Mouse (Mus musculus) cerebellum, adult 11 months (tissue): ENCODE results near the gene Nipbl.

Experiments
- DNase-seq: peaks from one replicate; pipeline ENCODE4 v3.0.0; 2022

Nipbl gene

DNA sequence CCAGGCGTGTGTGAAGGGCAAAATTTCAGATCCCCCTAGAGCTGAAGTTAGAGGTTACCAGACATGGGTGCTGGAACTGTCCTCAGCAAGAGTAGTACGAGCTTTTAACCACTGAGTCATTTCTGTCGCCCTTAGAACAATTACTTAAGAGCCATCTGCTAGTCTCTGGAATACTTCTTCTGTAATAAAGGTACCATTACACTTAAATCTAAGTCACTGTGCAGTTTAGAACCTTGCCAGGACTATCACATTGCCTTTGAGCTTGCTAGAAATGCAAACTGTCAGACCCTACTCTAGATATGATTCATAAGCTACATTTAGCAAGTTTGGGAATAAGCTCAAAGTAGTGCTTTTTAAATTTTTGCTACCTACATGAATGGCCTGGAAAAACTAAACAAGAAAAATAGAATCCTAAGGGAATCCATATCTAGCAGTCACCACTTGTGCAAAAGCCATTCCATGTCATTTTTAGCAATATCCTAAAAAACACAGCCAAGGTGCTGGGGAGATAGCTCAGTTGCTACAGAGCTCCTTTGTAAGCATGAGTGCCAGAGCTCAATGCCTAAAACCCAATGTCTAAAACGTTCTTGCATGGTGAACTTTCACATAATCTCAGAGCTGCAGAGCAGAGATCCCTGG lies 27.6 kb downstream of the Nipbl start:
- DNase-seq = no peak

GRCm38 (mm10) chr15:8413356-8413755 lies 30.9 kb downstream of the Nipbl start:
- no peak for DNase-seq

DNA sequence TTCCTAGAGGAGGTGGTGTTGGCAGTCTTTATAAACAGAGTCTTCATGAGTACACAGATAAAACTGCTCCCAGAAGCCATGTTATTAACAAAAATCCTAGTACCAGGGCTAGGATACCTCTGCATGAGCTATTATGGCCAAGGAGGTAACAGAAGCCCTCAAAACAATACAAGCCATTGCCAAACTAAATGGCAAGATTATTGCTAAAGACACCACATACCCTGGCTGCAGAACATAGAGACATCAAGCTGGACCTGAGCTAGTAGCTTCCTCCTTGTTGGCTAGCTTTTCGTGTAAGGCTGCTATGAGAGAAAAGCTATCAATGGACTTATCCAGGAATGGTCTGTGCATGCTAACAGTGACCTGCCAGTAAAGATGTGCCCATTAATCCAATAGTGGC lies 32.4 kb downstream of the Nipbl start:
- DNase-seq = no peak

- DNase-seq = no peak
These were observed 33.0 kb downstream of the Nipbl start for GRCm38 (mm10) chr15:8411168-8411837.

- no peak for DNase-seq
These were observed 37.2 kb downstream of the Nipbl start for GRCm38 (mm10) chr15:8407082-8407481.

DNA sequence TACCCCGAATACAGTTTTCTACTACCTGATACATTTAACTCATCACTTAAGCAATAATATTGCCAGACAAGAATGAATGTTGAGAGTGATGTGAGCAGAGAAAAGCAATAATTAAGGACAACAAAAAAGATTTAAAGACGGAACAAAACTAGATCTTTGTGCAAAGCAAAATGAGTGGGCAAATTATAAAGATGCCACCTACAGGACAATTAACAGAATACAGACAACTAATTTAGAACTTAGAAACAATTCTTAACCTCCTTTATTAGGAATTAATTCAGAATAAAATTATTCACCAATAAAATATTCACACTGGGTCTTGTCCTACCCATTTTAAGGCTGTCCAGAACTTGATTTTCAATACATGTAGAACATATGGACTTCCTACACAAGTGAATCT lies 38.0 kb downstream of the Nipbl start:
- no peak for DNase-seq

GRCm38 (mm10) chr15:8402591-8402990 lies 41.7 kb downstream of the Nipbl start:
- no peak for DNase-seq

DNA sequence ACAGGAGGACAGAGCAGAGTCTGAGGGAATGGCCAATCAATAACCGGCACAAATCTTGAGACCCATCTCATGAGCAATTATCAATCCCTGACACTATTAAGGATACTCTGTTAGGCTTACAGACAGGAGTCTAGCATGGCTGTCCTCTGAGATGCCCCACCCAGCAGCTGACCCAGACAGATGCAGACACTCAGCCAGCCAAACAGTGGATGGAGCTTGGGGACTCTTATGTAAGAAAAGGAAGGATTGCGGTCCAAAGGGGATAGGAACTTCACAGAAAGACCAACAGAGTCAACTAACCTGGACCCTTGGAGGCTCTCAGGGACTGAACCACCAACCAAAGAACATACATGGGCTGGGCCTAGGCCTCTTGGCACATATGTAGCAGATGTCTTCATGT lies 42.7 kb downstream of the Nipbl start:
- no peak for DNase-seq

DNA sequence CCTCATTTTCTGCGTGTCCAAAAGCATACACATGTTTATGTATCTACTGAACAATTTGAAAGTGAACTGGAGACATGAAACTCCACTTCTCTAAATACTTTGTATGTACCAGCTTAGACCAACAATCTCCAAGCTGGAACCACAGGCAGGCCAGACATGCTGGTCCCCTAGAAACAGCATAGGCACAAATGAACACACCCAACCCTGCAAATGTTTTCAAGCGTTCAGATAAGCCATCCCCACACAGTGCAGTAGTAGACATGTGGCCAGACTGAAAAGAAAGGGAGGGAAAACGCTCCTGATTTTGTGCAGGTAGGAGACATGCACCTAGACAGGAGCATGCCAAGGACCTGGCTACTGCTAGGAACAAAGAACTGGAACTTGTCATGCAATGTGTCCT lies 52.5 kb downstream of the Nipbl start:
- DNase-seq = no peak

GRCm38 (mm10) chr15:8382213-8382612 lies 62.0 kb downstream of the Nipbl start:
- DNase-seq = no peak

GRCm38 (mm10) chr15:8375657-8376056 lies 68.6 kb downstream of the Nipbl start:
- no peak for DNase-seq

DNA sequence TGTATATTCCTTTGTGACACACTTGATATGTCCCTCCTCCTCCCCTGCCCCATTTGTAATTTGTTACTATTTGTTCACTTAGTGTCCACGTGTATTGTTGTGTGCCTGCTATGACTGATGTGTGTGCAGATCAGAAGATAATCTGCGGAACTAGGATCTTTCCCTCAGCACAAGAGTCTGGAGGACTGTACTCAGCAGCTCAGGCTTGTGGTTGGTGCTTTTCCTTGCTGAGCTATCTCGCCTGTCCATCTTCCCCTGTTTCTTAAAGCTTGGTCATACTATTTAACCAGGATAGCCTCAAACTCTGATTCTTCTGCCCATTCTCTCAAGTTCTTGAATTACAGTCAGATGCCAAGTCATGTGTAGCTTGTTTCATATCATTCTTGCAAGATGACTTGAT lies 69.5 kb downstream of the Nipbl start:
- DNase-seq = no peak

DNA sequence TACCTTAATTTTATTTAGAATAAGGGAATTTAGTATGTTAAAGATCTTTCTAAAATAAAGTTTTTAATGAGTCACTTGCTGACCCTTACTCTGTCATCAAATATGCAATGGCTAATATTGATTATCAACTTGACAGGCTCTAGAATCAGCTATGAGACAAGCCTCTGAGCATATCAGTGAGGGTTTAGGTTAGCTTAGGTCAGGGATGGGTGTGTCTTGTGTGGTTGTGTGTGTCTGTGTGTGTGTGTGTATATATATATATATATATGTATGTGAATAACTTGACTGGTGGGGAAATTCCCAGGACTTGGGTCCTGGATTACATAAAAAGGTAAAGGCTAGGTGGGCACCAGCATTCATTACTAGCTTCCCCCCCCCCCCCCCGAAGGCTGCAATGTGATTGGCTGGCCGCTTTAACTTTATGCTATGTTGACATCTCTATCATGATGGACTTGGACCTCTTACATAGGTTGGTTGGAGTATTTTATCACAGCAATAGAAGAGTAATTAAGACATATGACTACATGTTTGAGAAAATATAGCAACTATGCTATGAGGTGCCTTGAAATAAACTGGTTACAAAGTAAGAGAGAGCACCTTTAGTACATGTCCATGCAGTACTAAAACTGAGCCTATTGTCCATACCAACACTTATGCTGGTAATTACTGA lies 97.0 kb downstream of the Nipbl start:
- no peak for DNase-seq

- DNase-seq = no peak
These were observed 103.7 kb downstream of the Nipbl start for GRCm38 (mm10) chr15:8340596-8340995.

DNA sequence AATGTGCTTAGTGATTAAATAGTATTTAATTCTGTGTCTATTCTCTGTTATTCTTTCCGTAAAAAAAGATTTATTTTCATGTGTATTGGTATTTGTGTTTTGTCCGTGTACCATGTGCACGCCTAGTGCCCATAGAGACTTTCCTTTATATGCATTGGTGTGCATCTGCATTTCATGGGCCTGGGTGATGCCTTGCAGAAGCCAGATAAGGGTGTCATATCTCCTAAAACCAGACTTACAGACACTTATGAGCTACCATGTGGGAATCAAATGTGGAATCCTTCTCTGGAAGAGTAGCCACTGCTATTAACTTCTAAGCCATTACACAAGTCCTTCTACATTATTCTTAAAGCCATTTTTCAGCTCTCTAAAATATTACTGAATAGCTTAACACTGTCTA lies 112.7 kb downstream of the Nipbl start:
- DNase-seq = no peak

GRCm38 (mm10) chr15:8325629-8326028 lies 118.6 kb downstream of the Nipbl start:
- no peak for DNase-seq

- DNase-seq = no peak
These were observed 119.4 kb downstream of the Nipbl start for GRCm38 (mm10) chr15:8324833-8325232.

DNA sequence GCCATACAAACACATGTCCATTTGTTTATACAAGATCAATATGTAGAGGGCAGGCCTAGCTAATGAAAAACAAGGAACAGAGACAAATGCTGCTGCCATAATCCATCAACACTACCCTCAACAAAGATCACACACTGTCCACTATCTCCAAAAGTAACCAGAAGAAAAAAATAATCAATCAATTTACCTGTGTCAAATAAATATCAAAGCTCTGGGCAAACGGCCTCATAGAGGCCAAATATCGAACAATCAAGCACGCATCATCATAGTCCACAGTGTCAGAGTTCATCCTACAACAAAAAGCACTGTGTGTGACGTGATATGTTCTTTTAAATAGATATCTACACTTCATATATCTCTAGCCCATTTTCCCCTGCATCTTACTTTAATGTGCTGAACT lies 120.2 kb downstream of the Nipbl start:
- no peak for DNase-seq

- DNase-seq = no peak
These were observed 122.8 kb downstream of the Nipbl start for GRCm38 (mm10) chr15:8321491-8321890.

- no peak for DNase-seq
These were observed 125.1 kb downstream of the Nipbl start for GRCm38 (mm10) chr15:8319191-8319590.

- DNase-seq = no peak
These were observed 126.9 kb downstream of the Nipbl start for GRCm38 (mm10) chr15:8317381-8317780.

DNA sequence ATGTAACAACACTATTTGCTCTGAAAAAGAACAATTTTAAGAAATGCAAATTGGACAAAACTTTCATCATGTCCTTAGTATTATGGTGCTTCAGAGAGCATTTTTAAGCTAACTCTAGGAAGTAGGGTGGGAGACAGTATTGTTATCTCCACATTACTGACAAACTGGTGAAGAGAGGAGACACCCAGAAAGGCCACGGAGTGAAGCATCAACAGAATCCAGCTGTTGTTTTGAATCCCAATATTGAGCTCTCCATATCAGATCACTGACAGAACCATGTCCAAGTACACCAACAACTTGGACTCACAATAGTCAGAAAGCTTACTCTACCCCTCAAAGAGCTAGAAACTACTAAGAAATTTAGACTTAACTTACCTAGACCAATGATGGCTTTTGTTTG lies 138.8 kb downstream of the Nipbl start:
- DNase-seq = no peak

DNA sequence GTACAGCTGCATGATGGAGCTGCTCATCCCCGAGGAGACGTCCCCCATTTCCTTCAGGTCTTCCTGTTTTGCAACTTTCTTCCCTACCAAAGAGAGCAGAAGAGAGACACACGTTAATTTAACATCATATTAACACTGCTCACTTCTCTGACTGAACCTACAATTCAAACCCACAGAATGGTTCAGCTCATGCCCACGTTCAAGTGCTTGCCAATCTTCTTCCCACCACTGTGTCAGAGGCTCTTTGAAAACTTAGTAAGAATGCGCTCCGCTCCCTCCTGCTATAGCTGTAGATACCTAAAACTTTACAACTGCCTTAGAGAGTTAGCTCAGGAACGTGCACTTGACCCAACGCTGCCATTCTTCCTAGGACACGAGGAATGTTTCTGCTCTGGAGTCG lies 141.3 kb downstream of the Nipbl start:
- DNase-seq = no peak

DNA sequence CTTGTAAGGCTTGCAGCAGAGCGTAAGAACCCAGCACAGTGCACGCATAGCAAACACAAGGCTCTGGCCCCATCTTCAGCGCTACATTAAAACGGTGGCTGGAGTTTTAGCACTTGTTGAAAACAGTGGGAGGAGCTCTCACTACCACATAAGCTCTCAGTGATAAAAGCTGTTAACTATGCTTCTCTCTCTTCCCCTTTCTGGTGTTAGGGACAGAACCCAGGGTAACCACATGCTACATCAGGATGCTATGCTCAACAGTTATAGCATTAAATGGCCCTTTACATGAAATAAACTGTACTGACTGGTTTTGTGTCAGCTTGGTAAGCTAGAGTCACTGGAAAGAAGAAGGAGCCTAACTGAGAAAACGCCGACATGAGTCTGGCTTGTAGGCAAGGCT lies 150.1 kb downstream of the Nipbl start:
- no peak for DNase-seq

DNA sequence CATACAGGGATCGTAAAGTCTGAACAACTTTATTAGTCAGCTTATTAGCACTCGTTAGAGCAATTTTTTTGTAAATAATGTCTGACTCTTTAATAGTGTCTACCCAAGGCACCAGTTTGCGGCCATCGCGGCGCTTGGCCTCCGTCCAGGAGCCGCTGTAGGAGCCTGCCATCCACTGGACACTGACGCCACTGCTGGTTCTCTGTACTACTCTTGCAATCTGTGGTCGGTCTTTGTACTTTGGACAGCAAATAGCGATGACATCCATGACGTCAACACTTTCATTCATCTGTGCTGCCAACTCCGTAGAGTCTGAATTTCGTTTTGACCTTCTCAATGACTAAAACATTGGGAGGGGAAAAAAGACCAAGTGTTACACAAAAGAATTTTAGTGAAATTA lies 153.0 kb downstream of the Nipbl start:
- no peak for DNase-seq
